Mouse (Mus musculus) liver, embryonic 12.5 days (tissue): ENCODE data around the gene C130050O18Rik. TPM values are rescaled to one million over a fixed set of nuclear protein-coding genes. Genes with fewer than 3 reads are reported as not detected.
A peak's percentile ranks its signal among the peaks of the same experiment; 100 is the strongest.

Experiments
- ATAC-seq: fragments of 200-750 bp; cut with Nextera tagmentation; 2 replicates; pipeline ENCODE4 v1.8.0; 2017; ENCODE audit warnings: moderate number of reproducible peaks, mild to moderate bottlenecking, moderate library complexity
- H3K27ac ChIP-seq: fragments of 300-500 bp; sonication (generic); 2 replicates; pipeline ENCODE4 v1.5.1; 2016; ENCODE audit warnings: mild to moderate bottlenecking
- H3K27me3 ChIP-seq: fragments of 300-500 bp; sonication (generic); replicated peaks from 2 replicates; pipeline ENCODE4 v1.6.1; 2016; ENCODE audit warnings: mild to moderate bottlenecking, moderate library complexity
- H3K36me3 ChIP-seq: fragments of 300-500 bp; sonication (generic); 2 replicates; pipeline ENCODE4 v1.6.1; 2016; ENCODE audit warnings: mild to moderate bottlenecking, moderate library complexity
- H3K4me1 ChIP-seq: fragments of 300-500 bp; sonication (generic); 2 replicates; pipeline ENCODE4 v1.6.1; 2016
- H3K4me2 ChIP-seq: fragments of 300-500 bp; sonication (generic); 2 replicates; pipeline ENCODE4 v1.6.1; 2016; ENCODE audit warnings: mild to moderate bottlenecking, moderate library complexity
- H3K4me3 ChIP-seq: fragments of 300-500 bp; sonication (generic); 2 replicates; pipeline ENCODE4 v1.5.1; 2016; ENCODE audit warnings: mild to moderate bottlenecking, moderate library complexity
- H3K9ac ChIP-seq: fragments of 300-500 bp; sonication (generic); 2 replicates; pipeline ENCODE4 v1.6.1; 2016; ENCODE audit warnings: mild to moderate bottlenecking, moderate library complexity
- H3K9me3 ChIP-seq: fragments of 300-500 bp; sonication (generic); replicated peaks from 2 replicates; pipeline ENCODE4 v1.6.1; 2016; ENCODE audit warnings: mild to moderate bottlenecking, moderate library complexity
- WGBS: fragments of 180-500 bp; shearing (Covaris S2); methylation state at CpG from one replicate; pipeline ENCODE4 v1.1.7; 2016; ENCODE audit not compliant: insufficient replicate concordance; 5-methylcytosine and 5-hydroxymethylcytosine counted together
- polyA plus RNA-seq: library from polyadenylated mRNA; unstranded; fragments of >200 nt; fragmentation: Nextera tagmentation; extraction: Ambion mirVana; gene quantifications from 2 replicates; pipeline ENCODE4 v1.2.1, GENCODE M21; 2016

Gene C130050O18Rik
- polyA plus RNA-seq, 1 experiment from 2014 or later = 0.72 TPM

- Histone ChIP-seq H3K27me3 (no peaks in the 10 kb centered on the region), H3K4me2 (peak overlapping the region; percentile 23), H3K4me3 (peak overlapping the region; percentile 9; the same call in 1 of the 2 replicates), H3K36me3 (no peaks in the 10 kb centered on the region), H3K27ac (peak overlapping the region; percentile 75), H3K4me1 (peaks cover 70% of the 10 kb centered on the region), H3K9me3 (no peaks in the 10 kb centered on the region), H3K9ac (peak overlapping the region; percentile 45; the same call in 1 of the 2 replicates)
- ATAC-seq = peak; percentile 31; the same call in 1 of the 2 replicates
- WGBS = 39% methylated on average over 7 of the region's 7 CpGs
Observed at GRCm38 (mm10) chr5:139405478-139405877, 398 bp downstream of the C130050O18Rik start.

DNA sequence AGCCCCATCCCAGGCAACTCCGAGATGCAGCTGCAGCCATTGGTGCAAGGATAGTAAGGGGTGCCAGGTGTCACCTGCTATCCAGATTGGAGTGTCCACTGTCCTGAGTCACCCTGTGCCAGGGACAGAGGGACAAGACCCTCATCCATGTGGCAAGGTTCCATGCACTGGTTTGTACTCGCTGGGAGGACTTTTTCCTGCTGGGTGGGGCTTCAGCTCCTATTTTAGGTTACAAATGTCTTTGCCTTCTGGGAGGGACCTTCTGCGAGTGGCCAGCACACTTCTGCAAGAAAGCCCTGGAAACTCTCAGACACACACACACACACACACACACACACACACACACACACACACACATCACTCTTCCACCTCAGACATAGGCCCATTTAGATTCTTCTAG, 873 bp downstream of the C130050O18Rik start:
- H3K4me3 ChIP-seq = peak overlapping the region; percentile 9; the same call in 1 of the 2 replicates
- ATAC-seq = no peak; the same call in 1 of the 2 replicates
- no peaks in the 10 kb centered on the region for H3K27me3 ChIP-seq
- H3K9ac ChIP-seq = no peak overlapping the region
- peaks cover 70% of the 10 kb centered on the region for H3K4me1 ChIP-seq
- H3K4me2 ChIP-seq = peak overlapping the region; percentile 23
- peak overlapping the region; percentile 75 for H3K27ac ChIP-seq
- no peaks in the 10 kb centered on the region for H3K36me3 ChIP-seq
- no peaks in the 10 kb centered on the region for H3K9me3 ChIP-seq
- 54% methylated on average over 3 of the region's 3 CpGs for WGBS

DNA sequence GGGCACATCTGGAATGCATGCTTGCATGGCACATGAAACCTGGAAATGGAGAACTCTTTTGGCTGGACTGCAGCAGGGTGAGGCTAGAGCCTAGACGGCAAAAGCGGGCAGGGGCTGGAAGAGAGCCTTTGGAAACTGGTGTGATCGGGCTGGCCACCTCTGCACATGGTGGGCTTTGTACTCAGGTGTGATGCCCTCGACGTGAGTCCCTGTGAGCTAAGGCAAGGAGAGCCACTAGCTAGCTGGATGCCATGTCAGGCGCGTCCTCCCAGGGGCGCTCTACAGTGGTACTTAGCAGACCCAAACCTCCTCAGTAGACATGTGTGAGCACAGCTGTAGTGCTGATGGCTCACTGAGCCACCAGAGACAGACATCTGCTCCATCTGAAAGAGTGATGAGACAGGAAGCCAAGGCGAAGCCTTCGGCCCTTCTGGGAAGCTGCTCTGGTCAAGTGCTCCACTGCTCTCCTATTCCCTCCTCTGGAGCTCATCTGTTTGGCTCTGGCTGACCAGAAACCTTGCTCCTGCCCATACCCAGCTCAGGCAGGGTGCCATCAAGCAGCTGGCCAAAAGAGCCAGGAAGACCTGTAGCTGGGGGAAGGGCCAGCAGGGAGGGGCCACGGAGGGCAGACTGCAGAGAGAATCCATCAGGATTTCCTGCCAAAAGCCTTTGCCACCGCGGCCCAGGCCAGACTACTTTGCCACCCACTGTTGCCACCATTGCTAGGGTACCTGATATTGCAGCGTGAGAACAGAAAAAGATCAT, 2.2 kb downstream of the C130050O18Rik start:
- Histone ChIP-seq H3K27ac (peak overlapping the region; percentile 10; the same call in 1 of the 2 replicates), H3K9me3 (no peaks in the 10 kb centered on the region), H3K4me1 (peaks cover 70% of the 10 kb centered on the region), H3K27me3 (no peaks in the 10 kb centered on the region), H3K36me3 (no peaks in the 10 kb centered on the region), H3K4me3 (no peak overlapping the region), H3K9ac (0 out of 2 replicates have a peak overlapping the region, but pooled peaks have one; percentile 14), H3K4me2 (peak overlapping the region; percentile 24)
- ATAC-seq = no peak
- WGBS = 70% methylated on average over 14 of the region's 14 CpGs

GRCm38 (mm10) chr5:139408511-139408910, 3.4 kb downstream of the C130050O18Rik start:
- Histone ChIP-seq H3K4me1 (peaks cover 66% of the 10 kb centered on the region), H3K27me3 (no peaks in the 10 kb centered on the region), H3K36me3 (no peaks in the 10 kb centered on the region), H3K4me2 (no peak overlapping the region), H3K27ac (peak overlapping the region; percentile 36; the same call in 1 of the 2 replicates), H3K9ac (no peak overlapping the region), H3K4me3 (no peak overlapping the region), H3K9me3 (no peaks in the 10 kb centered on the region)
- no peak for ATAC-seq
- 48% methylated on average over 7 of the region's 7 CpGs for WGBS

DNA sequence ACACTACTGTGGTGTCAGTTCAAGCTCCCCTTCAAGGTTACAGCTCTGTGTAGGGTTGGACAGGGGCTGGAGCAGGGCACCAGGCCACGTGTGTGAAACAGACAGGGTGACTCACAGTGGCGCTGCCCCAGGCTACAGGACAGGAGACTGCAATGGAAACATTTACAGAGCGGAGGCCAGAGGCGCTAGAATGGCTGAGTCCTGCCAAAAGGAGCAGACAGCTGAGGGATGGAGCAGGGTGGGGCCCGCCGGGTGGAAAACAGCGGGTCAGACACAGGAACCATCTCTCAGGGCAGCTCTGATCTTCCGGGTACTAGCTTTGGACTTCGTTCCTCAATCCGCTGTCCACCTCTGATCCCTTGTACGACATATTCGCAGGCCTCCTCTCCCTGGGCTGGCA, 4.3 kb downstream of the C130050O18Rik start:
- no peaks in the 10 kb centered on the region for H3K9me3 ChIP-seq
- peaks cover 57% of the 10 kb centered on the region for H3K4me1 ChIP-seq
- H3K36me3 ChIP-seq = peaks cover 7% of the 10 kb centered on the region; the same call in 1 of the 2 replicates
- no peak for ATAC-seq
- 70% methylated on average over 12 of the region's 12 CpGs for WGBS
- H3K4me3 ChIP-seq = no peak overlapping the region
- no peaks in the 10 kb centered on the region for H3K27me3 ChIP-seq
- H3K27ac ChIP-seq = peak overlapping the region; percentile 33; the same call in 1 of the 2 replicates
- H3K9ac ChIP-seq = no peak overlapping the region
- no peak overlapping the region for H3K4me2 ChIP-seq

GRCm38 (mm10) chr5:139410056-139410455, 5.0 kb downstream of the C130050O18Rik start:
- no peak overlapping the region for H3K9ac ChIP-seq
- no peaks in the 10 kb centered on the region for H3K9me3 ChIP-seq
- H3K27ac ChIP-seq = no peak overlapping the region
- H3K4me1 ChIP-seq = peaks cover 50% of the 10 kb centered on the region
- H3K27me3 ChIP-seq = no peaks in the 10 kb centered on the region
- 79% methylated on average over 4 of the region's 4 CpGs for WGBS
- no peak for ATAC-seq
- no peak overlapping the region for H3K4me2 ChIP-seq
- H3K36me3 ChIP-seq = peaks cover 13% of the 10 kb centered on the region
- H3K4me3 ChIP-seq = no peak overlapping the region

- no peak for ATAC-seq
- peaks cover 16% of the 10 kb centered on the region for H3K36me3 ChIP-seq
- WGBS = 76% methylated on average over 6 of the region's 6 CpGs
- no peaks in the 10 kb centered on the region for H3K9me3 ChIP-seq
- no peak overlapping the region for H3K9ac ChIP-seq
- H3K4me2 ChIP-seq = no peak overlapping the region
- H3K27ac ChIP-seq = no peak overlapping the region
- H3K4me3 ChIP-seq = no peak overlapping the region
- peaks cover 40% of the 10 kb centered on the region for H3K4me1 ChIP-seq
- H3K27me3 ChIP-seq = no peaks in the 10 kb centered on the region
Observed at GRCm38 (mm10) chr5:139411117-139411516, 6.0 kb downstream of the C130050O18Rik start.

DNA sequence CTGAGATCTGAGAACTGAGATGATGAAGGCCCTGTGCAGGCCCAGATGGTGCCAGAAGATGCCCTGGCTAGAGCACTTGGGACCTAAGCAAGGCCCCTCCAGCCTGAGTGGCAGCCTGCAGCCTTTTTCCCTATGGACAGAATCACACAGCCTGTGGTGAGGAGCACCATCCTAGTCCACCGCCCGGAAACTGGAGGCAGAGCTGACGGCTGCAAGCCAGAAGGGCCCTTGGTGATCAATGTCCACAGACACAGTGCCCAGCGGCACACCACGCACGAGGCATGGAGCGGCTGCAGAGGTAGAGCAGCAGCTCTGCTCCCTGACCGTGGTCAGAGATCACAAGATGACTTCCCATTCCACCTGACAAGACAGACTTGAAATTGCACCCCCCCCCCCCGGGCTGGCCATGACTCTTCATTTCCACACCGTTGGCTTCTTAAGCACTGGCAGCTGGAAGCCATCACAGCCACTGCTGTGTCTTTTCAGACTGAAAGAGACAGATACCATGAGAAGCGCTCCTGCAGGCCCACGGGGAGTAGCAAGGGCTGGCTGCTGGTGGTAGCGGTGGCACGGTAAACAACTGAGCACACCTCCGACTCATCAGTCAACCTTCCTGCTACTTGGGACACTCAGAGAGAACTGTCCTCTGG, 6.7 kb downstream of the C130050O18Rik start:
- no peak for ATAC-seq
- no peaks in the 10 kb centered on the region for H3K27me3 ChIP-seq
- H3K9me3 ChIP-seq = no peaks in the 10 kb centered on the region
- H3K36me3 ChIP-seq = peaks cover 17% of the 10 kb centered on the region
- H3K4me3 ChIP-seq = no peak overlapping the region
- no peak overlapping the region for H3K4me2 ChIP-seq
- H3K9ac ChIP-seq = no peak overlapping the region
- no peak overlapping the region for H3K27ac ChIP-seq
- 75% methylated on average over 15 of the region's 15 CpGs for WGBS
- peaks cover 35% of the 10 kb centered on the region for H3K4me1 ChIP-seq

GRCm38 (mm10) chr5:139413545-139413944, 8.5 kb downstream of the C130050O18Rik start:
- no peak overlapping the region for H3K9ac ChIP-seq
- no peak overlapping the region for H3K4me3 ChIP-seq
- H3K4me1 ChIP-seq = peaks cover 22% of the 10 kb centered on the region; the same call in 1 of the 2 replicates
- 74% methylated on average over 4 of the region's 4 CpGs for WGBS
- H3K4me2 ChIP-seq = no peak overlapping the region
- peaks cover 24% of the 10 kb centered on the region for H3K36me3 ChIP-seq
- no peak overlapping the region for H3K27ac ChIP-seq
- H3K27me3 ChIP-seq = no peaks in the 10 kb centered on the region
- H3K9me3 ChIP-seq = peaks cover 8% of the 10 kb centered on the region
- ATAC-seq = no peak

GRCm38 (mm10) chr5:139415001-139415400, 9.9 kb downstream of the C130050O18Rik start:
- WGBS = 75% methylated on average over 5 of the region's 5 CpGs
- ATAC-seq = no peak

GRCm38 (mm10) chr5:139416942-139417341, 11.9 kb downstream of the C130050O18Rik start:
- Histone ChIP-seq H3K27ac (no peak overlapping the region), H3K36me3 (peaks cover 24% of the 10 kb centered on the region), H3K4me3 (no peak overlapping the region), H3K27me3 (no peaks in the 10 kb centered on the region), H3K9me3 (peaks cover 8% of the 10 kb centered on the region), H3K9ac (no peak overlapping the region), H3K4me1 (peaks cover 14% of the 10 kb centered on the region; the same call in 1 of the 2 replicates), H3K4me2 (no peak overlapping the region)
- ATAC-seq = no peak
- 83% methylated on average over 4 of the region's 4 CpGs for WGBS

More at GRCm38 (mm10) chr5:139415001-139415400, 9.9 kb downstream of the C130050O18Rik start:
- no peak overlapping the region for H3K4me3 ChIP-seq
- H3K27ac ChIP-seq = no peak overlapping the region
- peaks cover 8% of the 10 kb centered on the region for H3K9me3 ChIP-seq
- no peak overlapping the region for H3K9ac ChIP-seq
- peaks cover 24% of the 10 kb centered on the region for H3K36me3 ChIP-seq
- peaks cover 18% of the 10 kb centered on the region for H3K4me1 ChIP-seq
- no peak overlapping the region for H3K4me2 ChIP-seq
- H3K27me3 ChIP-seq = no peaks in the 10 kb centered on the region

DNA sequence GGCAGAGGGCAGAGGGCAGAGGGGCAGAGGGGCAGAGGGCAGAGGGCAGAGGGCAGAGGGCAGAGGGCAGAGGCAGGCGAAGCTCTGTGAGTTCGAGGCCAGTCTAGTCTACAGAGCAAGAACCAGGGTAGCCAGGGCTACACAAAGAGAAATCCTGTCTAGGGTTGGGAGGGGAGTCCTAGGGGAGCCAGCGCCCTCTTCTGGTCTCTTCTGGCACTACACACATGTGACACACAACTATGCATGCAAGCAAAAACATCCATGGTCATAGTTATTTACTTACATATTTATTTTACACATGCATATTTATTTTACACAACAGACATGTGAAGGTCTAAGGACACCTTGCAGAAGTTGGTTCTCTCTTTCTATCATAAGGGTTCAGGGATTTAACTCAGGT, 12.4 kb downstream of the C130050O18Rik start:
- Histone ChIP-seq H3K36me3 (peaks cover 24% of the 10 kb centered on the region), H3K4me1 (peaks cover 14% of the 10 kb centered on the region; the same call in 1 of the 2 replicates), H3K27ac (no peak overlapping the region), H3K27me3 (no peaks in the 10 kb centered on the region), H3K9me3 (peaks cover 8% of the 10 kb centered on the region), H3K4me3 (no peak overlapping the region), H3K4me2 (no peak overlapping the region), H3K9ac (no peak overlapping the region)
- ATAC-seq = no peak
- WGBS = 80% methylated on average over 3 of the region's 3 CpGs
